Mouse (Mus musculus) brain, adult 2 months (tissue): Measurements from ENCODE around the gene Olfr724.
"Not testable (repeated sequence)": the region's sequence is repeated elsewhere in the genome, so short reads cannot be mapped to it uniquely, and the experiment has no call there.

Experiments
- DNase-seq: peaks from one replicate; pipeline ENCODE4 v3.0.0; 2011; ENCODE audit warnings: low read depth, low spot score

Gene Olfr724

GRCm38 (mm10) chr14:49963174-49963573 is at the start of gene Olfr724:
Gene Olfr724 (minus strand): TSS chr14:49963274.
- DNase-seq, result not testable (repeated sequence)

DNA sequence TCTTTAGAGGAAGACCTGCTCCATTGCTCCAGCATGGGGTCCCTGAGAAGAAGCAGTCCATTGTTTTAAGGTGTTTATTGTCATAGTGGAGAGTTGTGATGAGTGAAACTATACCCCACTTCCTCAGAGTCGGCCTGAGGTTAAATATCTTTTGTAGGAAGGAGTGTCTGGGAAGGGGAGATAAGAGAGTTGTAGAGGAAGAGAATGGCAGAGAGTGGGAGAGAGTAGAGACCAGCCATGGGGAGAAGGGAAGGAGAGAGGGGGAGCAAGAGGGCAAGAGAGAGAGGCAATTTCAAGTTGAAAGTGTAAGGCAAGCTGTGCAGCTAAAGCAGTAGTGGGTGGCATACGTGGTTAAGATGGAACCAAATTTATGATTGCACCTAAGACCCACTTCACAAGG is 7.2 kb downstream of the Olfr724 start:
- DNase-seq, result no peak

GRCm38 (mm10) chr14:49931687-49932086 is 31.4 kb downstream of the Olfr724 start, which contains the start of gene Olfr723:
Gene Olfr723 (minus strand): TSS chr14:49931787.
- DNase-seq, result not testable (repeated sequence)
